Mouse (Mus musculus) midbrain, embryonic 11.5 days (tissue): ENCODE measurements around the gene Enthd1. TPM values are rescaled to one million over a fixed set of nuclear protein-coding genes. Genes with fewer than 3 reads are reported as not detected.
A peak's percentile ranks its signal among the peaks of the same experiment; 100 is the strongest.
"Not testable (repeated sequence)": the region's sequence is repeated elsewhere in the genome, so short reads cannot be mapped to it uniquely, and the experiment has no call there.

Experiments used
- ATAC-seq: fragments of 200-750 bp; cut with Nextera tagmentation; 2 replicates; pipeline ENCODE4 v1.8.0; 2017; ENCODE audit warnings: moderate TSS enrichment, moderate library complexity; ENCODE audit not compliant: low FRiP score
- DNase-seq: peaks from one replicate; pipeline ENCODE4 v3.0.0; 2015; ENCODE audit warnings: low spot score; ENCODE audit errors: missing footprints
- H3K27ac ChIP-seq: fragments of 300-500 bp; sonication (generic); 2 replicates; pipeline ENCODE4 v1.5.1; 2014; ENCODE audit warnings: low read depth, low read length
- H3K27me3 ChIP-seq: fragments of 300-500 bp; sonication (generic); 2 replicates; pipeline ENCODE4 v1.6.1; 2014; ENCODE audit warnings: mild to moderate bottlenecking, low read length, moderate library complexity, mixed read lengths; ENCODE audit not compliant: control insufficient read depth, insufficient read depth
- H3K36me3 ChIP-seq: fragments of 300-500 bp; sonication (generic); 2 replicates; pipeline ENCODE4 v1.6.1; 2014; ENCODE audit warnings: mild to moderate bottlenecking, low read length, moderate library complexity, mixed read lengths; ENCODE audit not compliant: control insufficient read depth, insufficient read depth
- H3K4me1 ChIP-seq: fragments of 300-500 bp; sonication (generic); 2 replicates; pipeline ENCODE4 v1.6.1; 2014; ENCODE audit warnings: low read length; ENCODE audit not compliant: control insufficient read depth, insufficient read depth
- H3K4me2 ChIP-seq: fragments of 300-500 bp; sonication (generic); 2 replicates; pipeline ENCODE4 v1.6.1; 2014; ENCODE audit warnings: mild to moderate bottlenecking, moderate library complexity
- H3K4me3 ChIP-seq: fragments of 300-500 bp; sonication (generic); 2 replicates; pipeline ENCODE4 v1.5.1; 2014; ENCODE audit warnings: low read depth, low read length
- H3K9ac ChIP-seq: fragments of 300-500 bp; sonication (generic); 2 replicates; pipeline ENCODE4 v1.6.1; 2014; ENCODE audit warnings: low read length
- H3K9me3 ChIP-seq: fragments of 300-500 bp; sonication (generic); 2 replicates; pipeline ENCODE4 v1.6.1; 2016; ENCODE audit warnings: low read length; ENCODE audit not compliant: control insufficient read depth
- WGBS: fragments of 180-500 bp; shearing (Covaris S2); extraction: QIAGEN DNeasy Blood & Tissue Kit; methylation state at CpG from one replicate; pipeline ENCODE4 v1.1.7; 2014; 5-methylcytosine and 5-hydroxymethylcytosine counted together
- polyA plus RNA-seq: library from polyadenylated mRNA; unstranded; fragments of >200 nt; fragmentation: Nextera tagmentation; extraction: Ambion mirVana; gene quantifications from 2 replicates; pipeline ENCODE4 v1.2.1, GENCODE M21; 2014

Gene Enthd1
- polyA plus RNA-seq, 1 experiment from 2014 or later, result not detected

DNA sequence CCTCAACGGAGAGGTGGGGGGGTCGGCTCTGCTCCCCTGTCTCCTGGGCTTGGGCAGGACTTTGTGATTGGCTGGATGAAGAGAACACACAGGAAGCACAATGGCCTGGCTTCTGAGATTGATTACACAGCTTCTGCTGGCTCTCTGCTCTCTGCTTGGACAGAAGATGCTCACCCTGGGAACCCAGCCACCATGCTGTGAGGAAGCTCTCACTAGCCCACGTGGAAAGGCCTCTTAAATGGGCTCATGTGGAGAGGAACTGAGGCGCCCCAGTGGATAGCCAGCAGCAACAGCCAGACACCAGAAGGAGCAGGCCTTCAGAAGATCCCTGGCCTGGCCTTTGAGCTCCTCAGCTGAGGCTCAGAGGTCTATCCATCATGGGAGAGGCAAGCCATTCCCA, 59.9 kb downstream of the Enthd1 start:
- no peak overlapping the region for H3K27ac ChIP-seq
- WGBS, result 13% methylated on average over 4 of the region's 4 CpGs

DNA sequence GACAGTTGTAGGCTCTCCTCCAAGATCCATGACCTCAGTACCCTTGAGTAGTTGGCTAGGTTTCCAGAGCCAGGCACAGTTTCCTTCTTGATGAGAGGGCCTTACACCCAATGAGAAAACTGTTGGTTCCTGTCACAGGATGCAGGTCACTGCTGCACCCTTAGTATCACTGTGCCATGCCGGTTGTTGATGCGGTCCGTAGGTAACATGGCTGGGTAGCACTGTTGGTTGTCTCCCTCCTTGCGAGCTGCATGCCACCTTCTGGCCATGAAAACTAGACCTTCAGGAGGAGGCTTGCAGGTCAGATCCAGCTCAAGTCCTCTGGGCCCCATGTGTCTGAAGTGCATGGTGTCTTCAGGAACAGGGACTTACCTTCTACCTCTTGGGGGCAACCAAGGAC, 61.8 kb downstream of the Enthd1 start:
- not testable (repeated sequence) for H3K9ac ChIP-seq, ATAC-seq, H3K4me3 ChIP-seq, H3K4me2 ChIP-seq, H3K27me3 ChIP-seq, H3K27ac ChIP-seq, H3K4me1 ChIP-seq, DNase-seq, H3K9me3 ChIP-seq, H3K36me3 ChIP-seq
- WGBS, result 95% methylated on average over 4 of the region's 4 CpGs

More for the DNA sequence above, 59.9 kb downstream of the Enthd1 start:
- ATAC-seq, result 0 out of 2 replicates have a peak, but pooled peaks have one; percentile 55
- Histone ChIP-seq H3K27me3 (no peaks in the 10 kb centered on the region), H3K9ac (no peak overlapping the region), H3K36me3 (no peaks in the 10 kb centered on the region), H3K4me3 (no peak overlapping the region), H3K4me1 (0 out of 2 replicates have a peak, but pooled peaks cover 3% of the 10 kb centered on the region), H3K4me2 (no peak overlapping the region), H3K9me3 (no peaks in the 10 kb centered on the region)
- DNase-seq, result no peak

DNA sequence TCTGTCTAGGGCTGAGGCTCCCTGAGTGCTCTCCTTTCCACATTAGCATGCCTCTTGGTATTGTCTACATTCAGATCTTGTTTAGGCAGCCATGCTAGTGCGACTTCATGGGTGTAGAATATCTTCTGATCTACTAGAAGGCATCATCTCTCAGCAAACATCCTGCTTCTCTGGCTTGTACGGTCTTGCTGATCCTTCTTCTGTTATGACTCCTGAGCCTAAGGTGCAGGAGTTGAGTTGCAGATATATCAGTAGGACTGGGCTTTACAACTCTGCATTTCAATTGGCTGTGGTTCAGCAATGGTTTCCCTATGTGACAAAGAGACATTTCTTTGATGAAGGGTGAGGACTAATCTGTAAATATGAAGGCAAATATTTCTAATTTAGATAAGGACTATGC, 62.2 kb downstream of the Enthd1 start:
- H3K9me3 ChIP-seq, result no peaks in the 10 kb centered on the region
- H3K4me1 ChIP-seq, result 0 out of 2 replicates have a peak, but pooled peaks cover 3% of the 10 kb centered on the region
- DNase-seq (no peak), ATAC-seq (no peak)
- H3K27ac ChIP-seq, result no peak overlapping the region
- H3K4me3 ChIP-seq, result no peak overlapping the region
- H3K9ac ChIP-seq, result no peak overlapping the region
- H3K27me3 ChIP-seq, result no peaks in the 10 kb centered on the region
- no peaks in the 10 kb centered on the region for H3K36me3 ChIP-seq
- WGBS, result 100% methylated on average over 2 of the region's 2 CpGs
- no peak overlapping the region for H3K4me2 ChIP-seq

- Histone ChIP-seq H3K4me2 (no peak overlapping the region), H3K4me1 (0 out of 2 replicates have a peak, but pooled peaks cover 3% of the 10 kb centered on the region), H3K36me3 (no peaks in the 10 kb centered on the region), H3K4me3 (no peak overlapping the region), H3K9ac (no peak overlapping the region), H3K27me3 (no peaks in the 10 kb centered on the region), H3K27ac (no peak overlapping the region), H3K9me3 (no peaks in the 10 kb centered on the region)
- no peak for DNase-seq
- WGBS, result 91% methylated on average over 21 of the region's 21 CpGs
- ATAC-seq, result no peak
These were observed 63.6 kb downstream of the Enthd1 start for GRCm38 (mm10) chr15:80501106-80502096.

DNA sequence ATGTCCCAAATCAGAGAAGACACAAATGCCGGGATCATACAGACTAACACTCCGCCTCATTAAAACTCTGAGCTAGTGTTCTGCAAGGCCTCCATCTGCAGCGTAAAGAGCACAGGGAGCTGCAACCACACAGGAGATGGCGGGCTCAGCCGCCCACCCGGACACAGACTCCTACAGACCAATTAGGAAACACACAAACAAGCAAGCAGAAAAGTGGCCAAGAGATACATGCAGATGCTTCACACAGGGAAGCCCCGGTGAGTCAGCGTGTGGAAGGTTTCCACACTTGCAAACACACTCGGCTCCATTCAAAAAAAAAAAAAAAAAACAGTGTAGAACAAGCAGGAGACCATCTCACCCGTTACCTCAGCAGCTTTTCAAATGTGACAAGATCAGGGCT, 64.5 kb downstream of the Enthd1 start:
- 0 out of 2 replicates have a peak, but pooled peaks cover 3% of the 10 kb centered on the region for H3K4me1 ChIP-seq
- H3K27me3 ChIP-seq, result no peaks in the 10 kb centered on the region
- no peak overlapping the region for H3K27ac ChIP-seq
- DNase-seq (no peak), ATAC-seq (no peak)
- 81% methylated on average over 10 of the region's 10 CpGs for WGBS
- H3K9me3 ChIP-seq, result no peaks in the 10 kb centered on the region
- H3K9ac ChIP-seq, result no peak overlapping the region
- H3K36me3 ChIP-seq, result no peaks in the 10 kb centered on the region
- H3K4me3 ChIP-seq, result no peak overlapping the region
- H3K4me2 ChIP-seq, result no peak overlapping the region

- 89% methylated on average over 3 of the region's 3 CpGs for WGBS
- ATAC-seq, H3K4me3 ChIP-seq, H3K9ac ChIP-seq, H3K36me3 ChIP-seq, H3K27ac ChIP-seq, H3K27me3 ChIP-seq, H3K4me1 ChIP-seq, H3K4me2 ChIP-seq, DNase-seq, H3K9me3 ChIP-seq: not testable (repeated sequence)
These were observed 67.2 kb downstream of the Enthd1 start for GRCm38 (mm10) chr15:80497733-80498132.

- no peaks in the 10 kb centered on the region for H3K9me3 ChIP-seq
- H3K4me3 ChIP-seq, result no peak overlapping the region
- peaks cover 8% of the 10 kb centered on the region; the same call in 1 of the 2 replicates for H3K4me1 ChIP-seq
- WGBS, result 69% methylated on average over 4 of the region's 4 CpGs
- no peak overlapping the region for H3K9ac ChIP-seq
- H3K27ac ChIP-seq, result no peak overlapping the region
- no peaks in the 10 kb centered on the region for H3K36me3 ChIP-seq
- no peak overlapping the region for H3K4me2 ChIP-seq
- no peaks in the 10 kb centered on the region for H3K27me3 ChIP-seq
- no peak for ATAC-seq
- no peak for DNase-seq
These were observed 73.5 kb downstream of the Enthd1 start for GRCm38 (mm10) chr15:80491505-80491904.

GRCm38 (mm10) chr15:80490151-80490550, 74.8 kb downstream of the Enthd1 start:
- ATAC-seq (no peak), DNase-seq (no peak)
- H3K4me2 ChIP-seq, result no peak overlapping the region
- H3K4me3 ChIP-seq, result no peak overlapping the region
- H3K9me3 ChIP-seq, result no peaks in the 10 kb centered on the region
- WGBS, result 86% methylated on average over 5 of the region's 5 CpGs
- H3K27ac ChIP-seq, result no peak overlapping the region
- no peak overlapping the region for H3K9ac ChIP-seq
- peaks cover 8% of the 10 kb centered on the region; the same call in 1 of the 2 replicates for H3K4me1 ChIP-seq
- H3K27me3 ChIP-seq, result no peaks in the 10 kb centered on the region
- H3K36me3 ChIP-seq, result no peaks in the 10 kb centered on the region

- DNase-seq, result no peak
- Histone ChIP-seq H3K36me3 (no peaks in the 10 kb centered on the region), H3K9ac (no peak overlapping the region), H3K27me3 (no peaks in the 10 kb centered on the region), H3K4me1 (no peaks in the 10 kb centered on the region; the same call in 1 of the 2 replicates), H3K27ac (no peak overlapping the region), H3K4me2 (no peak overlapping the region), H3K9me3 (no peaks in the 10 kb centered on the region), H3K4me3 (no peak overlapping the region)
- no peak for ATAC-seq
- WGBS, result 30% methylated on average over 3 of the region's 3 CpGs
These were observed 76.3 kb downstream of the Enthd1 start for GRCm38 (mm10) chr15:80488658-80489057.
